Mouse (Mus musculus): Measurements from ENCODE around the gene Polr2j.

The Polr2j gene

GRCm38 (mm10) chr5:136115891-136116783 lies at the start of gene Polr2j:
TSS of gene Polr2j (plus strand) at chr5:136116631.
- DNase-seq: peak; percentile 99

- DNase-seq: no peak
These were observed 47.0 kb upstream of the Polr2j start for GRCm38 (mm10) chr5:136069411-136069810.

- DNase-seq: no peak
These were observed 43.4 kb upstream of the Polr2j start for GRCm38 (mm10) chr5:136073051-136073450.

GRCm38 (mm10) chr5:136073526-136073925 lies 42.9 kb upstream of the Polr2j start:
- no peak for DNase-seq

- DNase-seq: no peak
These were observed 41.4 kb upstream of the Polr2j start for GRCm38 (mm10) chr5:136075076-136075475.

GRCm38 (mm10) chr5:136076284-136076683 lies 40.1 kb upstream of the Polr2j start:
- DNase-seq: no peak

GRCm38 (mm10) chr5:136077001-136077550 lies 39.4 kb upstream of the Polr2j start:
- DNase-seq: no peak

GRCm38 (mm10) chr5:136078136-136078535 lies 38.3 kb upstream of the Polr2j start:
- DNase-seq: no peak

- DNase-seq: no peak
These were observed 34.1 kb upstream of the Polr2j start for GRCm38 (mm10) chr5:136082345-136082744.

- DNase-seq: peak; percentile 91 to 96
These were observed 32.7 kb upstream of the Polr2j start, which contains the start of gene Rasa4 for GRCm38 (mm10) chr5:136083669-136084107. TSS of gene Rasa4 (plus strand) at chr5:136083916.

- no peak for DNase-seq
These were observed 32.1 kb upstream of the Polr2j start for GRCm38 (mm10) chr5:136084144-136084881.

- DNase-seq: peak; percentile 48 to 65
These were observed 31.4 kb upstream of the Polr2j start for GRCm38 (mm10) chr5:136084891-136085651.

- no peak for DNase-seq
These were observed 30.1 kb upstream of the Polr2j start for GRCm38 (mm10) chr5:136086290-136086689.

- DNase-seq: peak in 1 of 2 experiments; percentile 47
These were observed 27.4 kb upstream of the Polr2j start for GRCm38 (mm10) chr5:136088821-136089575.

GRCm38 (mm10) chr5:136091927-136092326 lies 24.5 kb upstream of the Polr2j start:
- no peak for DNase-seq

GRCm38 (mm10) chr5:136094249-136095010 lies 22.0 kb upstream of the Polr2j start:
- no peak for DNase-seq

- DNase-seq: no peak
These were observed 21.3 kb upstream of the Polr2j start for GRCm38 (mm10) chr5:136095089-136095488.

GRCm38 (mm10) chr5:136098536-136098935 lies 17.9 kb upstream of the Polr2j start:
- DNase-seq: no peak

- DNase-seq: peak; percentile 83 to 88
These were observed 14.2 kb upstream of the Polr2j start for GRCm38 (mm10) chr5:136102099-136102820.

GRCm38 (mm10) chr5:136104511-136104910 lies 11.9 kb upstream of the Polr2j start:
- DNase-seq: peak in 1 of 2 experiments; percentile 47
